Mouse (Mus musculus) embryo, embryonic 9.5 days (tissue): ENCODE results near the gene Vps13d.

Experiments
- DNase-seq: peaks from one replicate; pipeline ENCODE4 v3.0.0-alpha.2; 2017; ENCODE audit errors: extremely low spot score

Gene Vps13d

GRCm38 (mm10) chr4:145194559-145195162 is at the start of gene Vps13d:
TSS of gene Vps13d (minus strand) at chr4:145195005.
- DNase-seq: peak; percentile 88

GRCm38 (mm10) chr4:145242719-145243350 is 48.0 kb upstream of the Vps13d start:
- no peak for DNase-seq

- no peak for DNase-seq
Measured at GRCm38 (mm10) chr4:145240723-145241231, 46.0 kb upstream of the Vps13d start.

- no peak for DNase-seq
Measured at GRCm38 (mm10) chr4:145239049-145239830, 44.4 kb upstream of the Vps13d start.

- DNase-seq: no peak
Measured at GRCm38 (mm10) chr4:145236027-145236426, 41.2 kb upstream of the Vps13d start.

- DNase-seq: no peak
Measured at GRCm38 (mm10) chr4:145233487-145234228, 38.9 kb upstream of the Vps13d start.

- DNase-seq: no peak
Measured at GRCm38 (mm10) chr4:145231732-145232131, 36.9 kb upstream of the Vps13d start.

GRCm38 (mm10) chr4:145230647-145231046 is 35.8 kb upstream of the Vps13d start:
- no peak for DNase-seq

GRCm38 (mm10) chr4:145229524-145230163 is 34.8 kb upstream of the Vps13d start:
- no peak for DNase-seq

- DNase-seq: no peak
Measured at GRCm38 (mm10) chr4:145229051-145229450, 34.2 kb upstream of the Vps13d start.

GRCm38 (mm10) chr4:145224613-145225012 is 29.8 kb upstream of the Vps13d start:
- no peak for DNase-seq

- no peak for DNase-seq
Measured at GRCm38 (mm10) chr4:145222064-145222463, 27.3 kb upstream of the Vps13d start.

GRCm38 (mm10) chr4:145221379-145221778 is 26.6 kb upstream of the Vps13d start:
- DNase-seq: no peak

- no peak for DNase-seq
Measured at GRCm38 (mm10) chr4:145220001-145220400, 25.2 kb upstream of the Vps13d start.

GRCm38 (mm10) chr4:145219240-145219985 is 24.6 kb upstream of the Vps13d start:
- DNase-seq: no peak

GRCm38 (mm10) chr4:145217837-145218236 is 23.0 kb upstream of the Vps13d start:
- no peak for DNase-seq

GRCm38 (mm10) chr4:145217046-145217445 is 22.2 kb upstream of the Vps13d start:
- DNase-seq: no peak

GRCm38 (mm10) chr4:145215396-145215795 is 20.6 kb upstream of the Vps13d start:
- no peak for DNase-seq

GRCm38 (mm10) chr4:145214786-145215174 is 20.0 kb upstream of the Vps13d start:
- DNase-seq: no peak

GRCm38 (mm10) chr4:145213999-145214785 is 19.4 kb upstream of the Vps13d start:
- peak; percentile 88 for DNase-seq
